ENCODE assay signal across 8 mouse cellular contexts in genomic region chr16:33337177-33337576, GRCm38 (mm10). TPM values are rescaled to one million over a fixed set of nuclear protein-coding genes. Genes with fewer than 3 reads are reported as not detected.
A peak's percentile ranks its signal among the peaks of the same experiment; 100 is the strongest.
DNase-seq lines count a peak whose midpoint lies in the region; ATAC-seq lines count a peak whose summit lies in the region.

No protein-coding gene starts in this region.

- no peak overlapping the region for H3K9ac ChIP-seq in intestine, embryonic 15.5 days
- H3K9ac ChIP-seq in midbrain, embryonic 11.5 days (ENCODE audit: low read length) = no peak overlapping the region

- H3K27ac ChIP-seq in intestine, embryonic 15.5 days = no peak overlapping the region
- H3K27ac ChIP-seq in midbrain, embryonic 11.5 days (ENCODE audit: low read depth, low read length) = no peak overlapping the region

- H3K36me3 ChIP-seq in intestine, embryonic 15.5 days = no peaks in the 10 kb centered on the region
- no peaks in the 10 kb centered on the region for H3K36me3 ChIP-seq in midbrain, embryonic 11.5 days (ENCODE audit: control insufficient read depth, insufficient read depth, low read length)

- no peaks in the 10 kb centered on the region for H3K9me3 ChIP-seq in intestine, embryonic 15.5 days
- H3K9me3 ChIP-seq in midbrain, embryonic 11.5 days (ENCODE audit: control insufficient read depth, low read length) = no peaks in the 10 kb centered on the region

- peak overlapping the region; percentile 40 for H3K4me2 ChIP-seq in intestine, embryonic 15.5 days (replicated peaks)
- no peak overlapping the region for H3K4me2 ChIP-seq in midbrain, embryonic 11.5 days

- peak; percentile 77 for ATAC-seq in intestine, embryonic 15.5 days
- no peak for ATAC-seq in midbrain, embryonic 11.5 days (ENCODE audit: low FRiP score)
- ATAC-seq in erythroid progenitor cell, adult 5-6 weeks (replicated peaks; ENCODE audit: low FRiP score, poor library complexity, severe bottlenecking) = no peak

- no peaks in the 10 kb centered on the region for H3K27me3 ChIP-seq in intestine, embryonic 15.5 days (replicated peaks)
- no peaks in the 10 kb centered on the region for H3K27me3 ChIP-seq in midbrain, embryonic 11.5 days (ENCODE audit: control insufficient read depth, insufficient read depth, low read length)

- 10% methylated on average over 8 of the region's 8 CpGs for WGBS in intestine, embryonic 15.5 days
- 21% methylated on average over 8 of the region's 8 CpGs for WGBS in midbrain, embryonic 11.5 days

- peak; percentile 74 to 86 for DNase-seq in adrenal gland, adult (ENCODE audit: inconsistent age in 2 of 2, low spot score in 1 of 2)
- DNase-seq in embryo, embryonic 10.5 days (ENCODE audit: low spot score) = peak; percentile 67
- DNase-seq in gastrocnemius, postnatal 4 days (ENCODE audit: low spot score in 2 of 2) = peak; percentile 28 to 47
- DNase-seq in left cerebral cortex, postnatal 14 days (ENCODE audit: low spot score in 2 of 2) = peak; percentile 60 to 66
- DNase-seq in midbrain, embryonic 11.5 days (ENCODE audit: low spot score, missing footprints) = peak; percentile 92
- peak; percentile 40 for DNase-seq in skeletal muscle tissue, adult 2 months (ENCODE audit: low read depth, low spot score)

- intact Hi-C loops in left cerebral cortex, postnatal 14 days (cut with DNase I) = loop anchor here (2.0 kb wide), 1 partner anchor 44 kb away; the partner anchor contains the start of gene Zfp148

- no peak overlapping the region for H3K4me3 ChIP-seq in intestine, embryonic 15.5 days (replicated peaks)
- no peak overlapping the region for H3K4me3 ChIP-seq in midbrain, embryonic 11.5 days (ENCODE audit: low read depth, low read length)

- peaks cover 4% of the 10 kb centered on the region; the same call in 1 of the 2 replicates for H3K4me1 ChIP-seq in intestine, embryonic 15.5 days (replicated peaks)
- H3K4me1 ChIP-seq in midbrain, embryonic 11.5 days (ENCODE audit: control insufficient read depth, insufficient read depth, low read length) = no peaks in the 10 kb centered on the region

RNA-seq across cellular contexts. Expression of gene Zfp148, which starts 43.5 kb away (rescaled TPM):
- total RNA-seq in gastrocnemius, postnatal 4 days (2021) = 10 to 100 TPM; 48.7 to 51.5 TPM
- polyA plus RNA-seq in intestine, embryonic 15.5 days (2015; fragmentation: Nextera tagmentation; extraction: Ambion mirVana) = 49.3 and 55.3 TPM in 2 replicates
- 100 to 1,000 TPM; 101 to 109 TPM for total RNA-seq in left cerebral cortex, postnatal 14 days (2021)
- 49.1 and 53.8 TPM in 2 replicates for polyA plus RNA-seq in midbrain, embryonic 11.5 days (2014; fragmentation: Nextera tagmentation; extraction: Ambion mirVana)
- 15.5 and 34.0 TPM in 2 replicates for total RNA-seq in erythroid progenitor cell, adult 5-6 weeks (2015; ENCODE audit: low replicate concordance)
- total RNA-seq in erythroid progenitor cell, adult 5-6 weeks (2017; ENCODE audit: low replicate concordance) = 8.6 and 26.7 TPM in 2 replicates

Comparison
In these comparisons a context has a peak if more than half of its experiments do, and no peak if none do; other contexts are left out.
1. DNase-seq: peak in every context shown above with its lines; median percentile 92 in midbrain, embryonic 11.5 days; 80 in adrenal gland, adult; 67 in embryo, embryonic 10.5 days; 63 in left cerebral cortex, postnatal 14 days; 40 in skeletal muscle tissue, adult 2 months; 38 in gastrocnemius, postnatal 4 days.